In genomic region chr11:44127088-44127487, GRCm38 (mm10) we compare ENCODE assay signal across 10 mouse cellular contexts.
DNase-seq lines count a peak whose midpoint lies in the region; ATAC-seq lines count a peak whose summit lies in the region.
"Had no signal": no experiment of that assay in that cellular context is flagged by ENCODE, and none has a peak within 500 bp of the region (broad histone marks: within the 10 kb centered on the region; RNA-seq: fewer than 3 reads in every experiment).

No protein-coding gene starts in this region.

- H3K9ac ChIP-seq in hindbrain, embryonic 14.5 days = no peak overlapping the region
- H3K9ac ChIP-seq in hindbrain, embryonic 13.5 days = no peak overlapping the region
- no peak overlapping the region for H3K9ac ChIP-seq in midbrain, embryonic 16.5 days (ENCODE audit: low read depth, low read length)
- H3K9ac ChIP-seq in liver, embryonic 11.5 days (ENCODE audit: low read depth, low read length) = no peak overlapping the region
- H3K9ac ChIP-seq: limb, embryonic 13.5 days had no signal

- no peak for ATAC-seq in hindbrain, embryonic 14.5 days (ENCODE audit: low FRiP score)
- ATAC-seq in hindbrain, embryonic 13.5 days (ENCODE audit: low FRiP score) = 0 out of 2 replicates have a peak, but pooled peaks have one; percentile 24
- ATAC-seq in midbrain, embryonic 16.5 days = peak; percentile 45; the same call in 1 of the 2 replicates
- ATAC-seq in liver, embryonic 11.5 days (replicated peaks; ENCODE audit: low FRiP score) = no peak

- H3K27ac ChIP-seq in hindbrain, embryonic 10.5 days = 0 out of 2 replicates have a peak overlapping the region, but pooled peaks have one; percentile 4
- H3K27ac ChIP-seq in hindbrain, embryonic 14.5 days = no peak overlapping the region
- no peak overlapping the region for H3K27ac ChIP-seq in hindbrain, embryonic 13.5 days
- 0 out of 2 replicates have a peak overlapping the region, but pooled peaks have one; percentile 34 for H3K27ac ChIP-seq in midbrain, embryonic 16.5 days (ENCODE audit: low read length)
- H3K27ac ChIP-seq in liver, embryonic 11.5 days (ENCODE audit: low read depth, low read length) = no peak overlapping the region
- H3K27ac ChIP-seq: limb, embryonic 13.5 days had no signal

- no peaks in the 10 kb centered on the region for H3K36me3 ChIP-seq in hindbrain, embryonic 10.5 days
- H3K36me3 ChIP-seq in hindbrain, embryonic 14.5 days (replicated peaks; ENCODE audit: control insufficient read depth, insufficient read depth) = no peaks in the 10 kb centered on the region
- H3K36me3 ChIP-seq in hindbrain, embryonic 13.5 days = no peaks in the 10 kb centered on the region
- H3K36me3 ChIP-seq in midbrain, embryonic 16.5 days (ENCODE audit: control insufficient read depth, insufficient read depth, low read length) = no peaks in the 10 kb centered on the region
- H3K36me3 ChIP-seq in liver, embryonic 11.5 days (ENCODE audit: control insufficient read depth, insufficient read depth, low read length) = no peaks in the 10 kb centered on the region
- H3K36me3 ChIP-seq: limb, embryonic 13.5 days had no signal

- H3K9me3 ChIP-seq in hindbrain, embryonic 10.5 days = no peaks in the 10 kb centered on the region
- H3K9me3 ChIP-seq in hindbrain, embryonic 14.5 days (ENCODE audit: control insufficient read depth, low read length) = no peaks in the 10 kb centered on the region
- no peaks in the 10 kb centered on the region for H3K9me3 ChIP-seq in hindbrain, embryonic 13.5 days
- no peaks in the 10 kb centered on the region for H3K9me3 ChIP-seq in midbrain, embryonic 16.5 days (replicated peaks; ENCODE audit: control insufficient read depth, low read length, poor library complexity, severe bottlenecking)
- no peaks in the 10 kb centered on the region for H3K9me3 ChIP-seq in liver, embryonic 11.5 days (ENCODE audit: control insufficient read depth, low read length)
- H3K9me3 ChIP-seq: limb, embryonic 13.5 days had no signal

- DNase-seq in hindbrain, embryonic 10.5 days (ENCODE audit: low spot score) = peak; percentile 12
- DNase-seq in hindbrain, embryonic 14.5 days (ENCODE audit: low spot score) = no peak
- DNase-seq in frontal cortex, postnatal 14 days (ENCODE audit: low spot score in 2 of 2) = peak; percentile 7
- no peak for DNase-seq in liver, embryonic 11.5 days (ENCODE audit: low spot score)
- DNase-seq in kidney, postnatal 36 days = no peak
- DNase-seq: heart, postnatal 4 days; thymus, adult 2 months had no signal

- H3K27me3 ChIP-seq in hindbrain, embryonic 10.5 days (ENCODE audit: insufficient read depth, poor library complexity, severe bottlenecking) = no peaks in the 10 kb centered on the region
- H3K27me3 ChIP-seq in hindbrain, embryonic 14.5 days (ENCODE audit: control insufficient read depth, insufficient read depth, low read length) = no peaks in the 10 kb centered on the region
- H3K27me3 ChIP-seq in hindbrain, embryonic 13.5 days = no peaks in the 10 kb centered on the region
- no peaks in the 10 kb centered on the region for H3K27me3 ChIP-seq in midbrain, embryonic 16.5 days (ENCODE audit: control insufficient read depth, insufficient read depth, low read depth, low read length)
- no peaks in the 10 kb centered on the region for H3K27me3 ChIP-seq in liver, embryonic 11.5 days (replicated peaks; ENCODE audit: control insufficient read depth, insufficient read depth, low read length)
- H3K27me3 ChIP-seq: limb, embryonic 13.5 days had no signal

- H3K4me1 ChIP-seq in hindbrain, embryonic 10.5 days (replicated peaks) = 0 out of 2 replicates have a peak, but pooled peaks cover 4% of the 10 kb centered on the region
- peaks cover 3% of the 10 kb centered on the region; the same call in 1 of the 2 replicates for H3K4me1 ChIP-seq in hindbrain, embryonic 14.5 days (replicated peaks; ENCODE audit: control insufficient read depth, insufficient read depth, low read length)
- H3K4me1 ChIP-seq in hindbrain, embryonic 13.5 days (replicated peaks) = peaks cover 5% of the 10 kb centered on the region; the same call in 1 of the 2 replicates
- H3K4me1 ChIP-seq in midbrain, embryonic 16.5 days (ENCODE audit: control insufficient read depth, insufficient read depth, low read length) = peaks cover 5% of the 10 kb centered on the region; the same call in 1 of the 2 replicates
- no peaks in the 10 kb centered on the region for H3K4me1 ChIP-seq in liver, embryonic 11.5 days (replicated peaks; ENCODE audit: control insufficient read depth, insufficient read depth, low read length)
- H3K4me1 ChIP-seq: limb, embryonic 13.5 days had no signal

- no peak overlapping the region for H3K4me2 ChIP-seq in hindbrain, embryonic 14.5 days (replicated peaks)
- H3K4me2 ChIP-seq in hindbrain, embryonic 13.5 days = no peak overlapping the region
- no peak overlapping the region for H3K4me2 ChIP-seq in midbrain, embryonic 16.5 days (ENCODE audit: low read length)
- H3K4me2 ChIP-seq in liver, embryonic 11.5 days = no peak overlapping the region
- H3K4me2 ChIP-seq: limb, embryonic 13.5 days had no signal

- 64% methylated on average over 9 of the region's 9 CpGs for WGBS in hindbrain, embryonic 10.5 days
- 38% methylated on average over 9 of the region's 9 CpGs for WGBS in hindbrain, embryonic 14.5 days
- WGBS in hindbrain, embryonic 13.5 days = 43% methylated on average over 9 of the region's 9 CpGs
- 44% methylated on average over 9 of the region's 9 CpGs for WGBS in midbrain, embryonic 16.5 days
- WGBS in liver, embryonic 11.5 days = 72% methylated on average over 9 of the region's 9 CpGs

- no peak overlapping the region for H3K4me3 ChIP-seq in hindbrain, embryonic 10.5 days
- no peak overlapping the region for H3K4me3 ChIP-seq in hindbrain, embryonic 14.5 days (replicated peaks; ENCODE audit: low read length)
- H3K4me3 ChIP-seq in hindbrain, embryonic 13.5 days = no peak overlapping the region
- no peak overlapping the region for H3K4me3 ChIP-seq in midbrain, embryonic 16.5 days (ENCODE audit: low read depth, low read length)
- no peak overlapping the region for H3K4me3 ChIP-seq in liver, embryonic 11.5 days (ENCODE audit: low read depth, low read length)
- H3K4me3 ChIP-seq: limb, embryonic 13.5 days had no signal

Comparison
In these comparisons a context has a peak if more than half of its experiments do, and no peak if none do; other contexts are left out.
1. DNase-seq: peak in hindbrain, embryonic 10.5 days (single experiment) and frontal cortex, postnatal 14 days (2 of 2); none in hindbrain, embryonic 14.5 days (single experiment), liver, embryonic 11.5 days (single experiment) and kidney, postnatal 36 days (0 of 2).
2. H3K27ac ChIP-seq: peak in hindbrain, embryonic 10.5 days (single experiment) and midbrain, embryonic 16.5 days (single experiment); none in hindbrain, embryonic 14.5 days (single experiment), hindbrain, embryonic 13.5 days (single experiment) and liver, embryonic 11.5 days (single experiment).
3. ATAC-seq: peak in hindbrain, embryonic 13.5 days (single experiment) and midbrain, embryonic 16.5 days (single experiment); none in hindbrain, embryonic 14.5 days (single experiment) and liver, embryonic 11.5 days (single experiment).